Mouse (Mus musculus) CH12.LX (cell line): ENCODE results near the gene Pan3. TPM values are rescaled to one million over a fixed set of nuclear protein-coding genes. Genes with fewer than 3 reads are reported as not detected.
A peak's percentile ranks its signal among the peaks of the same experiment; 100 is the strongest.

Source experiments
- DNase-seq: peaks from one replicate; pipeline ENCODE4 v3.0.0-alpha.2; 2013; ENCODE audit errors: extremely low read depth
- H3K27ac ChIP-seq: 2 replicates; pipeline ENCODE4 v1.5.1; 2012; ENCODE audit warnings: low read depth, mild to moderate bottlenecking, control low read depth, moderate library complexity; ENCODE audit not compliant: insufficient read depth
- H3K27me3 ChIP-seq: replicated peaks from 2 replicates; pipeline ENCODE3; 2012; ENCODE audit warnings: inconsistent platforms
- H3K36me3 ChIP-seq, 2 experiments: replicated peaks in 1 of 2; 2 replicates each; pipeline versions ENCODE3 to v1.6.1; 2012; ENCODE audit warnings: inconsistent platforms in 1 of 2, low read length in 1 of 2, mild to moderate bottlenecking in 1 of 2, mixed read lengths in 1 of 2, moderate library complexity in 1 of 2; ENCODE audit not compliant: control insufficient read depth in 1 of 2, insufficient read depth in 1 of 2
- H3K4me1 ChIP-seq, 2 experiments: 2 replicates each; pipeline ENCODE4 v1.6.1; 2012; ENCODE audit warnings: inconsistent platforms in 1 of 2, moderate library complexity in 1 of 2; ENCODE audit not compliant: insufficient read depth in 2 of 2, control insufficient read depth in 1 of 2
- H3K4me2 ChIP-seq: 2 replicates; pipeline ENCODE4 v1.6.1; 2012; ENCODE audit warnings: low read depth, mild to moderate bottlenecking, control low read depth; ENCODE audit not compliant: poor library complexity, insufficient read depth, severe bottlenecking
- H3K4me3 ChIP-seq, 3 experiments: fragments of 150-350 bp in 1 of 3; sonication (generic) in 1 of 3; replicated peaks in 1 of 3; 2 replicates each; pipeline versions ENCODE3 to v1.5.1; 2011 to 2012; ENCODE audit warnings: low read depth in 2 of 3, low read length in 2 of 3, mild to moderate bottlenecking in 2 of 3, moderate library complexity in 2 of 3, control low read depth in 1 of 3, improper control_type of control experiment in 1 of 3, inconsistent platforms in 1 of 3, mixed read lengths in 1 of 3; ENCODE audit not compliant: poor library complexity in 1 of 3
- H3K79me2 ChIP-seq: replicated peaks from 2 replicates; pipeline ENCODE4 v1.6.1; 2012; ENCODE audit warnings: mild to moderate bottlenecking, moderate library complexity; ENCODE audit not compliant: control insufficient read depth, poor library complexity, insufficient read depth, severe bottlenecking; ENCODE audit errors: extremely low read depth
- H3K9ac ChIP-seq: 2 replicates; pipeline ENCODE4 v1.6.1; 2012; ENCODE audit warnings: low read depth, mild to moderate bottlenecking, control low read depth, moderate library complexity; ENCODE audit not compliant: insufficient read depth
- H3K9me3 ChIP-seq: replicated peaks from 2 replicates; pipeline ENCODE3; 2012; ENCODE audit warnings: low read length, inconsistent platforms, mixed read lengths
- CHD1 ChIP-seq: IDR thresholded peaks from 2 replicates; pipeline ENCODE4 v1.6.1; 2012; ENCODE audit warnings: low read depth, low read length, improper control_type of control experiment, inconsistent platforms
- CTCF ChIP-seq, 2 experiments: IDR thresholded peaks in 1 of 2; conservative IDR thresholded peaks in 1 of 2; 2 replicates each; pipeline ENCODE4 v1.5.1; 2011 to 2012; ENCODE audit warnings: low read depth in 2 of 2, low read length in 2 of 2, improper control_type of control experiment in 1 of 2, inconsistent platforms in 1 of 2, mild to moderate bottlenecking in 1 of 2, moderate library complexity in 1 of 2
- ETS1 ChIP-seq: conservative IDR thresholded peaks from 2 replicates; pipeline ENCODE4 v1.6.1; 2012; ENCODE audit warnings: low read depth, mild to moderate bottlenecking, inconsistent platforms, low read length, improper control_type of control experiment, moderate library complexity
- IRF4 ChIP-seq: IDR thresholded peaks from 2 replicates; pipeline ENCODE4 v1.6.1; 2014; ENCODE audit warnings: low read depth, mild to moderate bottlenecking, inconsistent platforms, low read length, improper control_type of control experiment
- MAX ChIP-seq: IDR thresholded peaks from 2 replicates; pipeline ENCODE4 v1.6.1; 2011; ENCODE audit warnings: low read length, improper control_type of control experiment
- MEF2A ChIP-seq: IDR thresholded peaks from 2 replicates; pipeline ENCODE4 v1.6.1; 2014; ENCODE audit warnings: low read depth, mild to moderate bottlenecking, inconsistent platforms, low read length, improper control_type of control experiment, borderline replicate concordance
- MYC ChIP-seq: IDR thresholded peaks from 2 replicates; pipeline ENCODE4 v1.6.1; 2011; ENCODE audit warnings: low read depth, mild to moderate bottlenecking, improper control_type of control experiment, low read length
- NELFE ChIP-seq: IDR thresholded peaks from 2 replicates; pipeline ENCODE4 v1.6.1; 2011; ENCODE audit warnings: low read depth, low read length, improper control_type of control experiment
- POLR2A ChIP-seq: IDR thresholded peaks from 2 replicates; pipeline ENCODE4 v1.6.1; 2011; ENCODE audit warnings: low read depth, mild to moderate bottlenecking, improper control_type of control experiment, low read length
- RCOR1 ChIP-seq: conservative IDR thresholded peaks from 2 replicates; pipeline ENCODE4 v1.6.1; 2012; ENCODE audit warnings: low read depth, mild to moderate bottlenecking, inconsistent platforms, low read length, improper control_type of control experiment
- TCF12 ChIP-seq: IDR thresholded peaks from 2 replicates; pipeline ENCODE4 v1.6.1; 2014; ENCODE audit warnings: low read depth, mild to moderate bottlenecking, inconsistent platforms, low read length, improper control_type of control experiment
- UBTF ChIP-seq: IDR thresholded peaks from 2 replicates; pipeline ENCODE4 v1.6.1; 2012; ENCODE audit warnings: low read depth, mild to moderate bottlenecking, inconsistent platforms, low read length, improper control_type of control experiment, moderate library complexity
- USF2 ChIP-seq: conservative IDR thresholded peaks from 2 replicates; pipeline ENCODE4 v1.6.1; 2011; ENCODE audit warnings: low read depth, low read length, improper control_type of control experiment
- ZKSCAN1 ChIP-seq: IDR thresholded peaks from 2 replicates; pipeline ENCODE4 v1.6.1; 2012; ENCODE audit warnings: low read depth, inconsistent platforms, low read length, improper control_type of control experiment, borderline replicate concordance
- dilution Hi-C: fragments of 300-500 bp; cut with MboI; formaldehyde crosslinking; loops from 2 replicates; pipeline ENCODE4 v1.14.3; 2020; ENCODE audit warnings: low sequenced_read_pairs; ENCODE audit not compliant: extremely low pct_unique_long_range_greater_than_20kb, extremely low pct_ligation_motif_present
- in situ Hi-C: fragments of 300-500 bp; cut with MboI; formaldehyde crosslinking; loops from 3 replicates; pipeline ENCODE4 v1.14.3; 2019; ENCODE audit warnings: low sequenced_read_pairs, low pct_ligation_motif_present, low pct_unique_long_range_greater_than_20kb, mixed read lengths
- polyA plus RNA-seq: library from polyadenylated mRNA; unstranded; fragments of >175 nt; gene quantifications from 2 replicates; pipeline ENCODE4 v1.2.1, GENCODE M21; 2012; ENCODE audit warnings: low read depth; ENCODE audit not compliant: insufficient read length
- total RNA-seq, 2 experiments: library from RNA; depleted of rRNA; stranded (reverse); fragments of 300-350 nt in 1 of 2; fragments of >200 nt in 1 of 2; gene quantifications; 2 replicates each; pipeline ENCODE4 v1.2.3; 2012 to 2014

Pan3 gene
- total and polyA plus RNA-seq, 3 experiments = 37.6 to 43.5 (median 40.2) TPM

GRCm38 (mm10) chr5:147574517-147574916 is 144.6 kb downstream of the Pan3 start:
- Histone ChIP-seq H3K36me3 (no peaks in the 10 kb centered on the region), H3K27me3 (no peaks in the 10 kb centered on the region), H3K79me2 (no peaks in the 10 kb centered on the region), H3K4me3 (no peak overlapping the region), H3K9me3 (peaks cover 3% of the 10 kb centered on the region), H3K27ac (no peak overlapping the region), H3K4me1 (no peaks in the 10 kb centered on the region), H3K9ac (no peak overlapping the region), H3K4me2 (no peak overlapping the region)
- in situ Hi-C loops (no loop called here), dilution Hi-C loops (no loop called here)
- TF ChIP-seq MAX (no peak), POLR2A (no peak), TCF12 (no peak), MEF2A (no peak), UBTF (no peak), RCOR1 (no peak), NELFE (no peak), ZKSCAN1 (no peak), MYC (no peak), CTCF (conservative IDR thresholded peaks at IDR 0.05 in 1 of 2, IDR thresholded peaks at IDR 0.05 in 1 of 2; ENCODE audit: low read depth in 2 of 2, low read length in 2 of 2) (no peak), USF2 (no peak)
- DNase-seq = no peak

GRCm38 (mm10) chr5:147577003-147577402 is 147.0 kb downstream of the Pan3 start:
- no peaks in the 10 kb centered on the region for H3K4me1 ChIP-seq
- no peak overlapping the region for H3K9ac ChIP-seq
- TF ChIP-seq MAX (no peak), RCOR1 (no peak), CHD1 (no peak), ETS1 (no peak)
- H3K4me3 ChIP-seq = no peak overlapping the region
- no peaks in the 10 kb centered on the region for H3K36me3 ChIP-seq
- in situ Hi-C loops = no loop called here
- no peak overlapping the region for H3K4me2 ChIP-seq
- no peaks in the 10 kb centered on the region for H3K79me2 ChIP-seq
- no peaks in the 10 kb centered on the region for H3K27me3 ChIP-seq
- no peak for DNase-seq
- peaks cover 3% of the 10 kb centered on the region for H3K9me3 ChIP-seq
- H3K27ac ChIP-seq = no peak overlapping the region
- dilution Hi-C loops = no loop called here

- Histone ChIP-seq H3K9ac (no peak overlapping the region), H3K27me3 (no peaks in the 10 kb centered on the region), H3K36me3 (no peaks in the 10 kb centered on the region), H3K27ac (no peak overlapping the region), H3K9me3 (peaks cover 3% of the 10 kb centered on the region), H3K4me2 (no peak overlapping the region), H3K79me2 (no peaks in the 10 kb centered on the region), H3K4me1 (no peaks in the 10 kb centered on the region), H3K4me3 (no peak overlapping the region)
- TF ChIP-seq IRF4 (no peak), CTCF (conservative IDR thresholded peaks at IDR 0.05 in 1 of 2, IDR thresholded peaks at IDR 0.05 in 1 of 2; ENCODE audit: low read depth in 2 of 2, low read length in 2 of 2) (peak; percentile 20 to 21; a peak in 2 of 4 replicates)
- dilution Hi-C loops = no loop called here
- DNase-seq = no peak
- in situ Hi-C loops = no loop called here
These were observed 149.2 kb downstream of the Pan3 start for GRCm38 (mm10) chr5:147579148-147579547.
